Comparison of ENCODE assay signal across 18 mouse cellular contexts in genomic region chr2:70404301-70404700, GRCm38 (mm10).
"Had no signal": no experiment of that assay in that cellular context is flagged by ENCODE, and none has a peak within 500 bp of the region (broad histone marks: within the 10 kb centered on the region; RNA-seq: fewer than 3 reads in every experiment).

No protein-coding gene starts in this region.

- ATAC-seq: liver, postnatal 0 days; lung, postnatal 0 days; midbrain, embryonic 13.5 days; midbrain, embryonic 15.5 days had no signal

- H3K36me3 ChIP-seq: lung, embryonic 15.5 days; midbrain, embryonic 13.5 days; midbrain, embryonic 15.5 days; neural tube, embryonic 12.5 days; stomach, embryonic 15.5 days had no signal

- H3K27ac ChIP-seq: lung, embryonic 15.5 days; macrophage; midbrain, embryonic 13.5 days; midbrain, embryonic 15.5 days; neural tube, embryonic 12.5 days; stomach, embryonic 15.5 days; stomach, postnatal 0 days had no signal

- H3K9ac ChIP-seq: liver, postnatal 0 days; lung, embryonic 15.5 days; midbrain, embryonic 13.5 days; midbrain, embryonic 15.5 days; neural tube, embryonic 12.5 days; stomach, embryonic 15.5 days had no signal

- H3K9me3 ChIP-seq: lung, embryonic 15.5 days; megakaryocyte, embryonic 14.5 days; midbrain, embryonic 13.5 days; midbrain, embryonic 15.5 days; neural tube, embryonic 12.5 days; stomach, embryonic 15.5 days had no signal

- H3K4me2 ChIP-seq: lung, embryonic 15.5 days; midbrain, embryonic 11.5 days; midbrain, embryonic 13.5 days; midbrain, embryonic 15.5 days; neural tube, embryonic 12.5 days; stomach, embryonic 15.5 days had no signal

- H3K27me3 ChIP-seq: lung, embryonic 15.5 days; megakaryocyte, embryonic 14.5 days; midbrain, embryonic 15.5 days; neural tube, embryonic 12.5 days; stomach, embryonic 15.5 days had no signal

- DNase-seq: liver, postnatal 0 days; lung, adult 2 months; lung, postnatal 14 days; lung, postnatal 36 days; right cerebral cortex, postnatal 14 days; thymus, adult 2 months; thymus, postnatal 25 days; thymus, postnatal 4 days had no signal

- H3K4me1 ChIP-seq: lung, embryonic 15.5 days; megakaryocyte, embryonic 14.5 days; stomach, embryonic 15.5 days had no signal

- H3K4me3 ChIP-seq: lung, embryonic 15.5 days; megakaryocyte, embryonic 14.5 days; midbrain, embryonic 13.5 days; midbrain, embryonic 15.5 days; neural tube, embryonic 12.5 days; stomach, embryonic 15.5 days had no signal
